In the genomic region with DNA sequence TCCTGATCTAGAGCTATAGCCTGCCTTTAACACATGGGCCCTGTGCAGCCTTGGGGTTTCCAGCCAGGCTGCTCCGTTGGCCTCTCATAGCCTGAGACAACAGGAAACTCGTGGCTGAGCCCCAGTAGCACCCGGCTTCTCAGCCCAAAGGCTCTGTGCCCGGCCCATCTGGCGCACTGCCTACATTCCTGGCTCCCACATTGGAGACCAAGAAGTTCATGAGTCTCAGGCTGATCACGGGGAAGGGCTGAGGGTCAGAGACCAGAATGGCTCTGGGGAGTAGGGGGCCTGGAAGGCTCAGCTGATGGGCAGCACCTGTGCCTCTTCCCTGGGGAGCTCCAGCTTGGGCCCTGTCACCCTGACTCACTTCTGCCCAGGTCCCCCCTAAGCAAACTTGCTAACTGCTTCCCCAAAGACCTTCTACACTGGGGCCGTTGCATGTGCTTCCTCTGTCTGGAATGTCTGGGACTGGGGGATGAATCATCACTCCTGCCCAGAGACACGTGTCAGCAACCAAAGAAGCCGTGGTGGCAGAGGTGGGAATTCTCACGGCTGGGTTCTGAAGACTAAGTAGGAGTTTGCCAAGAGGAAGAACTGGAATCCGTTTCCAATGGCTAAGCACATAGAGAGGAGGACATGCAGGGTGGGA, we compare ENCODE assay signal across 9 mouse cellular contexts. TPM values are rescaled to one million over a fixed set of nuclear protein-coding genes. Genes with fewer than 3 reads are reported as not detected.
DNase-seq lines count a peak whose midpoint lies in the region.
"Had no signal": no experiment of that assay in that cellular context is flagged by ENCODE, and none has a peak within 500 bp of the region (broad histone marks: within the 10 kb centered on the region; RNA-seq: fewer than 3 reads in every experiment).

No protein-coding gene starts in this region.

- H3K27ac ChIP-seq in macrophage = 0 out of 2 replicates have a peak overlapping the region, but pooled peaks have one; percentile 2

- 33% methylated on average over 11 of the region's 11 CpGs for WGBS in macrophage (ENCODE audit: missing documents)

- H3K79me2 ChIP-seq in macrophage (ENCODE audit: inconsistent target) = no peaks in the 10 kb centered on the region

- H3K4me3 ChIP-seq in macrophage (ENCODE audit: inconsistent target) = no peak overlapping the region
- H3K4me3 ChIP-seq: megakaryocyte, embryonic 14.5 days had no signal

- peak; percentile 89 to 92 for DNase-seq in adrenal gland, adult (ENCODE audit: inconsistent age in 2 of 2, low spot score in 1 of 2)
- DNase-seq in adrenal gland, postnatal 4 days (ENCODE audit: low spot score in 2 of 2) = no peak
- peak; percentile 44 for DNase-seq in urinary bladder, adult 2 months (ENCODE audit: low spot score)
- DNase-seq in urinary bladder, postnatal 10 days (ENCODE audit: low spot score) = no peak
- DNase-seq in heart, postnatal 4 days = peak; percentile 85
- no peak for DNase-seq in thymus, postnatal 0 days (ENCODE audit: low spot score)
- no peak for DNase-seq in frontal cortex, postnatal 25 days (ENCODE audit: low spot score in 2 of 2)

- no peaks in the 10 kb centered on the region for H3K36me3 ChIP-seq in macrophage (ENCODE audit: inconsistent target)

RNA-seq across cellular contexts. Expression of a gene that starts 2.2 kb away (rescaled TPM):
- total RNA-seq in adrenal gland, postnatal 4 days (2021) = 100 to 1,000 TPM; 132 to 153 TPM
- polyA plus RNA-seq in urinary bladder, adult 2 months (2012; rRNA removed) = 29.5 and 35.3 TPM in 2 replicates
- total RNA-seq in heart, postnatal 4 days (2021) = 1 to 10 TPM; 4.2 to 5.4 TPM
- 100 to 1,000 TPM in 3 of 26 experiments, 10 to 100 TPM in 22, 1 to 10 TPM in 1; 6.6 to 104 (median 61.0) TPM for total RNA-seq in macrophage (2018; cell fraction: chromatin; rRNA removed)
- 10 to 100 TPM; 12.8 to 41.8 (median 21.1) TPM for total RNA-seq in macrophage (2018; cell fraction: cytosol; rRNA removed)
- total RNA-seq in macrophage (2018; cell fraction: nucleus; rRNA removed) = 100 to 1,000 TPM in 1 of 26 experiments, 10 to 100 TPM in 22, 1 to 10 TPM in 3; 6.1 to 122 (median 36.1) TPM
- polyA plus RNA-seq in macrophage (2018) = 19.5 to 48.5 TPM (median 22.7 TPM) in 3 replicates
- 2.6 and 2.8 TPM in 2 replicates for polyA plus RNA-seq in thymus, postnatal 0 days (2015; fragmentation: Nextera tagmentation; extraction: Ambion mirVana)

RNA-seq across cellular contexts. Expression of a gene that starts 28.2 kb away (rescaled TPM):
- 1 to 10 TPM in 1 of 2 experiments, under 1 TPM in 1; 0.79 to 1.3 TPM for total RNA-seq in adrenal gland, postnatal 4 days (2021)
- 1.7 and 2.2 TPM in 2 replicates for polyA plus RNA-seq in urinary bladder, adult 2 months (2012; rRNA removed)
- under 1 TPM in 1 of 2 experiments, not detected in 1; 0.11 TPM for total RNA-seq in heart, postnatal 4 days (2021)
- total RNA-seq in macrophage (2018; cell fraction: chromatin; rRNA removed) = 10 to 100 TPM in 1 of 26 experiments, 1 to 10 TPM in 19, under 1 TPM in 6; 0.51 to 12.4 (median 2.4) TPM
- under 1 TPM in 17 of 26 experiments, not detected in 9; 0.03 to 0.23 (median 0.10) TPM for total RNA-seq in macrophage (2018; cell fraction: cytosol; rRNA removed)
- 10 to 100 TPM in 1 of 26 experiments, 1 to 10 TPM in 9, under 1 TPM in 14, not detected in 2; 0.22 to 11.7 (median 0.89) TPM for total RNA-seq in macrophage (2018; cell fraction: nucleus; rRNA removed)
- 0.11 TPM in 1 of 3 replicates, not detected in the others for polyA plus RNA-seq in macrophage (2018)
- polyA plus RNA-seq in thymus, postnatal 0 days (2015; fragmentation: Nextera tagmentation; extraction: Ambion mirVana) = 0.55 and 0.70 TPM in 2 replicates

Comparison
In these comparisons a context has a peak if more than half of its experiments do, and no peak if none do; other contexts are left out.
1. DNase-seq: peak in adrenal gland, adult (2 of 2), urinary bladder, adult 2 months (single experiment) and heart, postnatal 4 days (single experiment); none in adrenal gland, postnatal 4 days (0 of 2), urinary bladder, postnatal 10 days (single experiment), thymus, postnatal 0 days (single experiment) and frontal cortex, postnatal 25 days (0 of 2).